Mouse (Mus musculus) gastrocnemius, postnatal 36 days (tissue): ENCODE data around the gene AI837181. TPM values are rescaled to one million over a fixed set of nuclear protein-coding genes. Genes with fewer than 3 reads are reported as not detected.

Source experiments
- DNase-seq, 2 experiments: peaks; one replicate each; pipeline ENCODE4 v3.0.0; 2022
- intact Hi-C: fragments of 180-260 bp; cut with DNase I; formaldehyde crosslinking; loops from one replicate; pipeline ENCODE4 v1.15.1; 2025
- total RNA-seq, 2 experiments: library from RNA; stranded (reverse); gene quantifications; 2 replicates each; pipeline ENCODE4 v1.2.3; 2021

AI837181 gene
- total RNA-seq, 2 experiments from 2014 or later = 32.7 to 33.6 TPM

DNA sequence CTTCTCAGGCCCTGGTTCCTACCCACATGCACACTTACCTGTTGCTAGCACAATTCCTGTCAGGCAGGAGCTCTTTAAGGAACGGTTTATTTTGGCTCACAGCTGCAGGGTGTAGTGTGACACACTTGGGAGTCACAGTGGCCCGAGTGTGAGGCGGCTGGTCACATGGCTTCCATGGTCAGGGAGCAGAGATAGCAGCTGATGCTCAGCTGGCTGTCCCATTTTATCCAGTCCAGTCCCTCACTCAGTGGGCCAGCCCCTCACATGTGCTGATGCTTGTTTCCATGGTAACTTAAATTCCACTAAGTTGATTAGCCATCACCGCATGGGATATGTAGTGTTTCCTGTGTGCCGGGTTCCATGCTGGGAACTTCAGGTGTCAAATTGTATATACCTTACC is 13.0 kb upstream of the AI837181 start:
- DNase-seq = no peak

DNA sequence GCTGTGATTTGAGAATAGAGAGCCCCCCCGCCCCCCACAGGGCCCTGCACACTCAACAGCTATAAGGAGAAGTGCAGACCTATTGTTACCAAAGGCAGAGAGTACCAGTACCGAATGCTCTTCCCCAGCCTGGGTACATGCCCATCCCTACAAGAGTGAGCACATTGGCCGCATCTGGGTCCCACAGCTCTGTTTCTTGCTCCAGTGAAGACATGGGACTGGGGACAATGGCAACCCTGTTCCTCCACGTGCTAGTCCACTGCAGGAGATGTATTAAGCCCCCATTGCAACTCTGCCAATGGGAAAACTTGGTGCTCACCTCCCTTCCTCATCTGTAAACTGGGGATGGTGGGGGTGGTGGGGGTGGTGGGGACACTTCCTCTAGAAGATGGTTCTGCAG is 11.1 kb upstream of the AI837181 start:
- intact Hi-C loops = no loop called here
- no peak for DNase-seq

More for the DNA sequence above, 13.0 kb upstream of the AI837181 start:
- intact Hi-C loops = no loop called here

- intact Hi-C loops = no loop called here
- no peak for DNase-seq
Observed at GRCm38 (mm10) chr19:5414534-5414957, 10.4 kb upstream of the AI837181 start.

DNA sequence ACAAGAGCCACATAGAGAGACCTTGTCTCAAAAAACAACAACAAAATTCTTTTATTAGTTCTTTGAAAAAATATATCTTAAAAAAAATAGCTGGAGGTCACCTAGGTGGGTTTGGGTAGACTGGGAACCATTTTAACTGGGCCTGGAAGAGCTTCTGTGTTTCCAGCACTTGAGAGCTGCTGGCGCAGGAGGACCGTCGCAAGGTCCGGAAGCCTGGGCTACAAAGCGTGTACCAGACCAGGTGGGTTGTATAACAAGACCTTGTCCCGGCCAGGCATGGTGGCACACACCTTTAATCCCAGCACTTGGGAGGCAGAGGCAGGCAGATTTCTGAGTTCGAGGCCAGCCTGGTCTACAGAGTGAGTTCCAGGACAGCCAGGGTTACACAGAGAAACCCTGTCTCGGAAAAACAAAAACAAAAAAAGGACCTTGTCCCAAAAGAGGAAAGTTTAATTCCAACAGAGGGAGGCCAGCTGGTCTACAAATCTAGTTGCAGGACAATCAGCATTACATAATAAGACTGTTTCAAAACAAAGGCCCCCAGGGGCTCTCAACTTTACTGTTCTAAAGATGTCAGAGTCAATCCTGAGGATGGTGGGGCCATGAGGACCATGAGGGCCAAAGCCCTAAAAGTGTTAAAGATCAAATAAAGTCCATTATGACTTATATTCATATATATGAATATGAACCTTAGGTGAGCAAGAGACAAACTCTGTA is 6.0 kb upstream of the AI837181 start:
- no peak for DNase-seq
- intact Hi-C loops = no loop called here

DNA sequence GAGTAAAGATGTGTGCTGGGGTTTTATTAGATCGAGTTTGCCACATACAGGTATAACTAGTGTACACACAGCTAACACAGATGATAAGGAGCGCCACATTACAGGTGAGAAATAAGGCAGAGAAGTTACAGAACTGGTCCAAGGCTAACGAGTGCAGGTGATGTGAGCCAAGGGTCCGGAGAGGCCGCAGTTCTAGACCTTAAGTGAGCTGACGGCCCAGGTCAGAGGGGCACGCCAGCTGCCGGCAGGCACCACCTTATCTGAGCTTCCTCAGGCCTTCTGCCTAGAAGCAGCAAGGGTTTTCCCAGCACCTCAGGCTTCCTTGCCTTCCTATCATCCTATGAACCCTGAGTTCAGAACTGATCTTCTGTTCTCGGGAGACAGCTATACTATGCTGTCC is 5.3 kb upstream of the AI837181 start:
- DNase-seq = no peak
- intact Hi-C loops = no loop called here

GRCm38 (mm10) chr19:5420579-5420978 is 4.4 kb upstream of the AI837181 start:
- intact Hi-C loops = no loop called here
- DNase-seq = no peak

DNA sequence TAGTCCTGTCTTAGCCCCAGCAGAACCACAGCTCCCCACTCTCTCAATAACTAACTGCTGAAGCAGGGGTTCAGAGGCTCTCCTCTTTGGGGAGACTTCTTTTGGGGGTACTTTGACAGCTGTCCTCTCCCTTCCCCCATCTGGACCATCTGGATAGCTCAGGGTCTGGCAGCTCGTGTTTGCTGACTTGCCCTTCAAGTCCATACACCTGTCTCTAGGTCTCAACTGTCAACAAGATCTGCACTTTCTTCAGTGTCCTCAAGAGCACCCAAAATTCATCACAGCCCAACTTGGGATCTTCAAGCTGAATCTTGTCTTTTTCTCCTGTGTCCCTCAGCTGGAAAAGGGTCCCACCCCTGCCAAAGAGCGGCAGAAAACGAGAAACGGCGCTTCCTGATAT is 3.2 kb upstream of the AI837181 start:
- no peak for DNase-seq
- intact Hi-C loops = no loop called here

- intact Hi-C loops = no loop called here
- no peak for DNase-seq
Observed at GRCm38 (mm10) chr19:5422267-5422666, 2.7 kb upstream of the AI837181 start.

GRCm38 (mm10) chr19:5422895-5423443 is 2.0 kb upstream of the AI837181 start:
- intact Hi-C loops = no loop called here

GRCm38 (mm10) chr19:5423561-5423960 is 1.4 kb upstream of the AI837181 start:
- intact Hi-C loops = no loop called here
- DNase-seq = no peak

More at GRCm38 (mm10) chr19:5422895-5423443, 2.0 kb upstream of the AI837181 start:
- no peak for DNase-seq

DNA sequence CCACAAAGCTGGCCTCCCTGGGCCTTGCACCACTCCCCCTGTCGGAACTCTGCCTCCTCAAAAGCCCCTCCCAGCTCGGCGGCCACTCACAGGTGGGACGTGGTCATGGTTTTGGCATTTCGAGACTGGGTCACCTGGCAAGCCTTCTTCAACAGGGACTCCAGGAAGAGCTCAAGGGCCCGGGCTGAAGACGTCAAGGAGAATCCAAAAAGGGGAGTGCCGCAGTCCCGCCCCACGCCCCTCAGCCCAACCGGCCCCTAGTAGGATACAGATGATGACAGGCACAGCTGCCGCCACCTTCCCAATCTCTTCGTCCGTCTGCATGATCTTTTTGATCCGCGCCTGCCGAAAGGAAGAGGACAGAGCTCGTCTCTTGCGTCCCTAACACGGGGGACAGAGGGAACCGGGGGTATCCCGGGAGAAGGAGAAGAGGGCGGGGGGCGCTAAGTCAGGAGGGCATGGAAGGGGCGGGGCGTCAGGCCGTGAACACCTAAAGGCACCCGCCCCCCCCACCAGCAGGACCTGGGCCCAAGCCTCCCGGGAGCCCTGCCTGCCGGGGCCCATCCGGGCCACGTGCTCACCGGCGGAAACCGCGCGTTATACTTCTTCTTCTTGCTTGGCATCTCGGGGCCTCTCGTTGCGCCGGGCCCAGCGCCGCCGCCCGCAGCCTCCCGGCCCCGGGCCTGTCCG is 707 bp upstream of the AI837181 start:
- intact Hi-C loops = no loop called here
- DNase-seq = peak; percentile 65 to 73

DNA sequence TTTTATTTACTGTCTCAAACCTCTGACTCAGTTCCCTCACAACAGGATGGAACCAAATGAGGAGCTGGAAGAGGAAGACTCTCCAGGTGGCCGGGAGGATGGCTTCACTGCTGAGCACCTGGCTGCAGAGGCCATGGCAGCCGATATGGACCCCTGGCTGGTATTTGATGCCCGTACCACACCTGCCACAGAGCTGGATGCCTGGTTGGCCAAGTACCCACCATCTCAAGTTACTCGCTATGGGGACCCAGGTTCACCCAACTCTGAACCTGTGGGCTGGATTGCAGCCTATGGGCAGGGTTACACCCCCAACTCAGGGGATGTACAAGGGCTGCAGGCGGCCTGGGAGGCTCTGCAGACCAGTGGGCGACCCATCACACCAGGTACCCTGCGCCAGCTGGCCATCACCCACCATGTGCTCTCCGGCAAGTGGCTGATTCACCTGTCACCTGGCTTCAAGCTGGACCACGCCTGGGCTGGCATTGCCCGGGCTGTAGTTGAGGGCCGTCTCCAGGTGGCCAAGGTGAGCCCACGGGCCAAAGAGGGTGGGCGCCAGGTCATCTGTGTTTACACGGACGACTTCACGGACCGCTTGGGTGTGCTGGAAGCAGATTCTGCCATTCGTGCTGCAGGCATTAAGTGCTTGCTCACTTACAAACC is 1.1 kb downstream of the AI837181 start:
- intact Hi-C loops = no loop called here
- no peak for DNase-seq

DNA sequence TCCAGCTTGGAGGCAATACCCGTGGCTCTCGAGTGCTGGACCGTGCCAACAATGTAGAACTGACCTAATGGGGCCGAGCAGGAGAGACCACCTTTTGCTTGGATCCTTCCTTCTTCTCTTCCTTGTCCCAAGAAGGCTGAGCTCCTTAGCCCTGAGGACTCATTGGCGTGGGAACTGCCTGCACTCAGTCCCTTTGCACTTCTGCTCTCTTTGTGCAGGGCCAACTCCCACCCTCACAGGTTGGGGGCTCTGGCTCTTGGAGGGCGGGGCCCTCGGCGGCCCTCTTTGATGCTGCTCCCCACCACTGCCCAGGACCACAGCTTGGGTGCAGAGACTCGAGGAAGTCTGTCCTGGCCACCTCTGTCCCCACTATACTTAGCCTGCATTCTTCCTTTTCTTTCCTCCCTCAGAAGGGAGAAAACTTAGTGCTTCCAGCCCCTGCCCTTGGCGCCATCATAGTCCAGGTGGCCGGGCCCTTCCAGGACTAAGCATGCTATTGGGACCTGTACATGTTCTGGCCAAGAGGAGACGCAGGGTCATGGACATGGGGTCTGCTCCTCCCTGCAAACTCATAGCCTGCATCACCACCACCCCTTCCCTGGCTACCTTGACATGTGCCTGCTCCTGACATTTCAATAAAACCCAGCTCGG is 1.8 kb downstream of the AI837181 start:
- intact Hi-C loops = no loop called here
- DNase-seq = no peak

DNA sequence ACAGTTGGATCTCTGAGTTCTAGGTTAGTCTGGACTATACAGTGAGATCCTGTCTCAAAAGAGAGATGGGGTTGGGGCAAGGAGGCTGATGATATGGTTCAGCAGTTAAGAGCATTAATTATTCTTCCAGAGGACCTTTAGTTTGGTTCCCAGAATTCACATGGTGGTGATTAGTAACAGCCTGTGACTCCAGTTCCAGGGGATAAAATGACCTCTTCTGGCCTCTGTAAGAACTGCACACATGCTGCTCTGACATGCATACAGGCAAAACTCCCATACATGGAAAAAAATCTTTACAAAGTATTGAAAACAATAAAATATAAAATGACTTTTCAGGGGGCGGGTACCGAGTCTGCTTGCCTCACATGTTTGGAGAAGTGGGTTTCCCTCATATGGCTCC is 3.1 kb downstream of the AI837181 start:
- DNase-seq = no peak
- intact Hi-C loops = no loop called here

DNA sequence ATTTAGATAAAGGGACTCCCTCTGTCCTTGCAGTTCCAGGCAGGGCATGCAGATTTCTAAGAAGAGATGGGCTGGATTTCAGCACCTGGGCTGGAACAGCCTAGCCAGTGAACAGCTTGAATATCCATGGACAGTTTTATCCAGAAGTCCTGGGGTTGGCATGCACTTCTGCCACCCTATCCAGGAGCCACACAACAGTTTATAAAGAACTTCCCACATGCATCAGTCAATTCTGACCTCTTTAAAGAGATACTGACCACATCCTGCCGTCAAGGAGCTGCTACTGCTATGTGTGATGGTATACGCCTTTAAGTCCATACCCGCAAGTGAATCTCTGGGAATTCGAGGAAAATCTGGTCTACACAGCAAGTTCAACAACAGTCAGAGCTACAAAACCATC is 4.3 kb downstream of the AI837181 start:
- DNase-seq = no peak
- intact Hi-C loops = no loop called here

DNA sequence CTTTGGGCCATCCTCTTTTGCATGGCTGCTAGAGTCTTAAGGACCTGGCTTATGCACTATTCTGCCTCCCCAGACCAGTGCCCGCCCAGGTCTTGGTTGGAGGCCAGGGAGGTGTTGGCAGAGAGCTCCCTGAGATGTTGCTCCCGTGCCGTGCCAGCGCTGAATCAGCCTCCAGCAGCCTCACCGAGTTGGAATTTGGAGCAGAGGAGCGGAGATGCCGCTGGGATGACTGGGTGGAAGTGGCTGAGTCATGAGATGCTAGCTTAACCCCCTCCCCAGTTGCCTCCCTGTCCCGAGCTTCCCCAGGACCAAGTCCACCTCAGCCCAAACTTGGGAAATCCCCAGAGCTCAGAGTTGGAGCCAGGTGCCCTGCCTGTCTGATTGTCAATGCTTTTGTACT is 4.9 kb downstream of the AI837181 start:
- peak; percentile 75 to 77 for DNase-seq
- intact Hi-C loops = loop anchor here (5.0 kb wide), 1 partner anchor 57 kb away; the partner anchor contains the start of gene Mus81

DNA sequence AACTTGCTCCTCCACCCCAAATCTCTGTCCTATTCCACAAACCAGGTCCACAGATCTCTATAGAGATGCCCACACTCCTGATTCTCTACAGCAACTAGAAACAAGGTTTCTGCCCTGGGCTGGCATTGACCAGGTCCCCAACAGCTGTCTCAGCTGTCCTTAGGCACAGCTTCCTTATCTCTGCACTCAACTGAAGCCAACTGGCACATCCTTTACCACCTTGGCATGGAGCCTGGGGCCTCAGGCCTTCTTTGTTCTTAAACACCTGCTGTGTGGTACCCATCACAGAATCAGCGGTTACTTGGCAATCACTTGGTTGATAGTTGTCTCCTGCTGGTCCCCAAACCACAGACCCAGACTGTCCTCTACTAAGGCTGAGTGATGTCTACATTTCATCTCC is 5.5 kb downstream of the AI837181 start:
- DNase-seq = no peak
- intact Hi-C loops = loop anchor here (5.0 kb wide), 1 partner anchor 57 kb away; the partner anchor contains the start of gene Mus81

GRCm38 (mm10) chr19:5431911-5432464 is 7.0 kb downstream of the AI837181 start:
- DNase-seq = no peak
- intact Hi-C loops = loop anchor here (5.0 kb wide), 1 partner anchor 55 kb away; the partner anchor contains the start of gene Mus81

GRCm38 (mm10) chr19:5432992-5433852 is 8.3 kb downstream of the AI837181 start:
- intact Hi-C loops = loop anchor here (5.0 kb wide), 1 partner anchor 54 kb away; the partner anchor contains the start of gene Mus81
- DNase-seq = no peak
